Mouse (Mus musculus): Measurements from ENCODE around the gene Lyz2. TPM values are rescaled to one million over a fixed set of nuclear protein-coding genes. Genes with fewer than 3 reads are reported as not detected.
"Not testable (repeated sequence)": the region's sequence is repeated elsewhere in the genome, so short reads cannot be mapped to it uniquely, and the experiment has no call there.

The Lyz2 gene
- total RNA-seq (2021), result 10 to 100 TPM; 32.0 to 47.2 TPM
- long read RNA-seq, experiment 1, transcript Lyz2-201 (4 exons, 1,316 nt), result major isoform, 45 of 55 reads
- long read RNA-seq, experiment 1, partial matches to known transcripts, result 0 of 55 reads
- long read RNA-seq, experiment 1, other reads (novel, unspliced or antisense), result 10 of 55 reads
- long read RNA-seq, experiment 2, transcript Lyz2-201 (4 exons, 1,316 nt), result major isoform, 34 of 36 reads
- long read RNA-seq, experiment 2, partial matches to known transcripts, result 1 of 36 reads
- long read RNA-seq, experiment 2, other reads (novel, unspliced or antisense), result 1 of 36 reads

- intact Hi-C loops (cut with DNase I), result no loop called here
- DNase-seq, result peak in 1 of 2 experiments; percentile 15
Measured at GRCm38 (mm10) chr10:117282049-117282448, at the start of gene Lyz2. TSS of gene Lyz2 (minus strand) at chr10:117282321.

- DNase-seq, result no peak
Measured at GRCm38 (mm10) chr10:117330521-117330920, 48.4 kb upstream of the Lyz2 start.

GRCm38 (mm10) chr10:117323782-117324181 is 41.7 kb upstream of the Lyz2 start:
- intact Hi-C loops (cut with DNase I), result no loop called here

More at GRCm38 (mm10) chr10:117330521-117330920, 48.4 kb upstream of the Lyz2 start:
- intact Hi-C loops (cut with DNase I), result no loop called here

GRCm38 (mm10) chr10:117322630-117323029 is 40.5 kb upstream of the Lyz2 start:
- intact Hi-C loops (cut with DNase I), result no loop called here
- DNase-seq, result no peak

More at GRCm38 (mm10) chr10:117323782-117324181, 41.7 kb upstream of the Lyz2 start:
- DNase-seq, result no peak

- DNase-seq, result no peak
- intact Hi-C loops (cut with DNase I), result no loop called here
Measured at GRCm38 (mm10) chr10:117320571-117320981, 38.5 kb upstream of the Lyz2 start.

- DNase-seq, result no peak
- intact Hi-C loops (cut with DNase I), result no loop called here
Measured at GRCm38 (mm10) chr10:117316391-117316790, 34.3 kb upstream of the Lyz2 start.

GRCm38 (mm10) chr10:117313133-117313532 is 31.0 kb upstream of the Lyz2 start:
- DNase-seq, result no peak

GRCm38 (mm10) chr10:117312168-117312567 is 30.0 kb upstream of the Lyz2 start:
- DNase-seq, result no peak
- intact Hi-C loops (cut with DNase I), result no loop called here

More at GRCm38 (mm10) chr10:117313133-117313532, 31.0 kb upstream of the Lyz2 start:
- intact Hi-C loops (cut with DNase I), result no loop called here

- intact Hi-C loops (cut with DNase I), result no loop called here
- no peak for DNase-seq
Measured at GRCm38 (mm10) chr10:117304371-117304770, 22.2 kb upstream of the Lyz2 start.

- intact Hi-C loops (cut with DNase I), result no loop called here
- no peak for DNase-seq
Measured at GRCm38 (mm10) chr10:117301688-117302087, 19.6 kb upstream of the Lyz2 start.

GRCm38 (mm10) chr10:117299901-117300520 is 17.9 kb upstream of the Lyz2 start:
- intact Hi-C loops (cut with DNase I), result no loop called here
- DNase-seq, result no peak

GRCm38 (mm10) chr10:117299106-117299505 is 17.0 kb upstream of the Lyz2 start:
- intact Hi-C loops (cut with DNase I), result no loop called here
- no peak for DNase-seq

GRCm38 (mm10) chr10:117298336-117298735 is 16.2 kb upstream of the Lyz2 start:
- DNase-seq, result no peak
- intact Hi-C loops (cut with DNase I), result no loop called here

- DNase-seq, result no peak
Measured at GRCm38 (mm10) chr10:117292671-117293070, 10.6 kb upstream of the Lyz2 start, which contains the start of gene Lyz1. TSS of gene Lyz1 (minus strand) at chr10:117292868.

GRCm38 (mm10) chr10:117290936-117291335 is 8.8 kb upstream of the Lyz2 start:
- intact Hi-C loops (cut with DNase I); DNase-seq: not testable (repeated sequence)

More at GRCm38 (mm10) chr10:117292671-117293070, 10.6 kb upstream of the Lyz2 start, which contains the start of gene Lyz1:
- intact Hi-C loops (cut with DNase I), result no loop called here

GRCm38 (mm10) chr10:117290046-117290870 is 8.1 kb upstream of the Lyz2 start:
- intact Hi-C loops (cut with DNase I), result no loop called here
- no peak for DNase-seq

- DNase-seq; intact Hi-C loops (cut with DNase I): not testable (repeated sequence)
Measured at GRCm38 (mm10) chr10:117289034-117289505, 6.9 kb upstream of the Lyz2 start.

- intact Hi-C loops (cut with DNase I), result no loop called here
- no peak for DNase-seq
Measured at GRCm38 (mm10) chr10:117288197-117289033, 6.3 kb upstream of the Lyz2 start.

GRCm38 (mm10) chr10:117287226-117287850 is 5.2 kb upstream of the Lyz2 start:
- intact Hi-C loops (cut with DNase I), result no loop called here
- DNase-seq, result no peak

Data from gastrocnemius, postnatal 36 days (tissue).